Mouse (Mus musculus) heart, adult 2 months (tissue): Measurements from ENCODE around the gene Vrk2.

Experiments used
- CTCF ChIP-seq: fragments of 200-600 bp; IDR thresholded peaks from 2 replicates; pipeline ENCODE4 v1.8.1; 2022; ENCODE audit warnings: antibody characterized with exemption, mild to moderate bottlenecking, moderate library complexity
- EP300 ChIP-seq: fragments of 200-500 bp; IDR thresholded peaks from 2 replicates; pipeline ENCODE4 v1.6.1; 2011; ENCODE audit warnings: low read depth, low read length, control low read depth; ENCODE audit not compliant: insufficient read depth
- POLR2A ChIP-seq: fragments of 200-500 bp; IDR thresholded peaks from 2 replicates; pipeline ENCODE4 v1.6.1; 2011; ENCODE audit warnings: mild to moderate bottlenecking, low read depth, low read length, control low read depth; ENCODE audit not compliant: insufficient read depth

DNA sequence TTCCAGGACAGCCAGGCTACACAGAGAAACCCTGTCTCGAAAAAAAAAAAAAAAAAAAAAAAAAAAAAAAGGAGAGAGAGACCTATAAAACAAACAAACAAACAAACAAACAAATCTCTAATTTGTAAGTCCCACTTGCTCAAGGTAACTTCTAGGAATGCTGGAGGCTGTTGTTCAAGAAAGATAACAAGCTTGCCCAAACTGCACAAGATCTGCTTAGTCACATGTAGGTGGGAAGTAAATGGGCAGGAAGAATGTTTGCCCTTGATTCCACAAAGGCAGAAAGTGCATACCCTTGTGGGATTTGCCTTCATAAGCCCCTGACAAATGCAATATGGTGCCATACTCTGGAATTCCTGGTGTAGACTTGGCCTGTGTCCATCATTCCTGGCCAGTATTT, 688 bp upstream of the Vrk2 start:
- no peak for TF ChIP-seq CTCF
- no peak for TF ChIP-seq EP300
- TF ChIP-seq POLR2A: no peak
